Mouse (Mus musculus) kidney, postnatal 25 days (tissue): ENCODE results near the gene Esrp2.

Experiments used
- DNase-seq, 2 experiments: peaks; one replicate each; pipeline ENCODE4 v3.0.0; 2021; ENCODE audit warnings: mixed read lengths in 2 of 2

Gene Esrp2

DNA sequence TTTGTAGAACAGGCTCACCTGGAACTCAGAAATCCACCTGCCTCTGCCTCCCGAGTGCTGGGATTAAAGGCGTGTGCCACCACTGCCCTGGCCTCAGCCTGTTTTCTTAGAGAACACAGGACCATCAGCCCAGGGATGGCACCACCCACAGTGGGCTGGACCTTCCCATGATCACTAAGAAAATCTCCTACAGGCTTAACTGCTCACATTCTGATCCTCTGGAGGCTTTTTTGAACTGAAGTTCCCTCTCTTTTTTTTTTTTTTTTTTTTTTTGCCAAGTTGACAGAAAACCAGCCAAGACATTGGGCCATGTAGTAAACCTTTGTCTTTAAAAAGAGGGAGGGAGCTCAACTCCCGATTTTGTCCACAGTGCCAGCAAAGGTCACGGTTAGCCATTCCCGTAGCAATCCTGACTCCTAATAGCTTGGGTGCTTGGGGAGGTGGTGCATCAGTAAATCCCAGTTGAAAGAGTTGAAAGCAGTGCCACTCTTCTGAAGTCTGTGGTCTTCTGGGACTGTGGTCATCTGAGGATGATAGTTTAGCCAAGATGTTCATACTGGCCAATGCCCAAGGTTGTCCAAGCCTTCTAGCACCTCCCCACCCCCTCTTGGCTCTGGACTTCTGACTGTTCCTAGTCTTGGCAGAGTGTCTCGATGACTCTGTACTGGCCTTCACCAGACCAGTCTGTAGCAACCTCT is 11.2 kb upstream of the Esrp2 start:
- peak in 1 of 2 experiments; percentile 34 for DNase-seq

DNA sequence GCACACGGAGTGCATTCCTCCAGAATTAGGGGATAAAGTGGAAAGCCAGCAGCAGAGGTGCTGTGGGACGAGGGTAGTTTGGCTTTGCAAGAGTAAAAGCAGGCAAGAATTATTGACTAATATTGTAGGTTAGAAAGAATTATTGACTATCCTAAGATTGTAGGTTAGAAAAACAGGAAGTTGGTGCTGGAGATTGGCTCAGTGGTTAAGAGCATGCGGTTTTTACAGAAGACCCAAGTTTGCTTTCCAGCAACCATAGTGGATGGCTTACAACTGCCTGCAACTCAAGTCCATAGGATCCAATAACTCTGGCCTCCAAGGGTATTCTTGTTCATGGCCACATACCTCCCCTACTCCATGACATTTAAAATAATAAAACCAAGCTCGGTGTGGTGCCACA is 9.2 kb upstream of the Esrp2 start:
- DNase-seq, result no peak

- no peak for DNase-seq
These were observed 8.6 kb upstream of the Esrp2 start for GRCm38 (mm10) chr8:106145331-106145730.

DNA sequence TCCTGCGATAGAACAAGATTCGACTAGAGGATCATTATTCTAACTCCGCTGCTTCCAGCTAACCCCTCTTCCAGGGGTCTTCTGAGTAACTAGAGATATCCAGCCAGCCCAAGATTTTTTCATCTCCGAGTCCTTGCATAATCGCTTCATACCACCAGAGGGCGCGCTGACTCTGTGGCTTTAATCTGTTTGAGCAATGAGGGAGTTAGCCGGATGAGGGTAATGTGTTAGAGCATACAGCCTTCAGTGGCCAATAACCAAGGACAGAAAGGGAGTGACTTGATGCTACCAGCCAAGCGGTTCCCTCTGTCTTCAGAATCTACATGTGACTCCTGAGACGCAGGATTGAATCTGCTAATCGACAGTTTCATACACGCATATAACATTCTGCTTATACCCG is 4.0 kb upstream of the Esrp2 start:
- DNase-seq, result peak; percentile 81 to 88

DNA sequence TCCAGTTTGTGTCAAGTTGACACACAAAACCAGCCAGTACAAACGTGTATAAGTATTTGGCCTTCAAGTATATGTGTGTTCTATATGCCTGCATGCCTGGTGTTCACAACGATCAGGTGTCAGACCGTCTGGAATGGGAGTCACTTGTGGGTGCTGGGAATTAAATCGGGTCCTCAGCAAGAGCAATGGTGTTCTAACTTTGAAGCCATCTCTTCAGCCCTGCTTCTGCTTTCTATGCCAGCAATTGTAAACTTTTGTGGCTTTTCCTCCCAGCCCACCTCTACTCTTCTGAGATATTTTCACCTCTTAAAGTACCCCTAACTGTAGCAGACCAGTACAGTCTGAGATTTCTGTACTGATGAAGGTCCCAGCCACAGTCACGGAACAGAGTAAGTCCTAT is 3.4 kb upstream of the Esrp2 start:
- DNase-seq, result no peak

DNA sequence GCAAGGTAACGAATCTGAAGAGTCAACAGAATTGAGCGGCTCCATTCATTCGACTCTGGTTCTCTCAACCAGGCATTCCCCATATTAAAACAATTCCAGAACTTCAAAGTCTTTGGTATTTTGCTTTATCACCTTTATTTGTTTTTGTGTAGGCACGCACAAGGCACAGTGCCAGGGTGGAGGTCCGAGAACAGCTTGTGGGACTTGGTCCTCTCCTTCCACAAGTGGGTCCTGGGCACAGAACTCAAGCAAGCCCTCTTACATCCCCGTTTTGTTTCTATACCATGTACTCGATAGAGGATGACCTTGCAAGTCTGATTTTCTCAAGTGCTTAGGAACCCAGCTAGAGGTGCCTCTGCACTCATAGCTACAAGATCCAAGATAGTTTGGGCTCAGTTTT is 1.8 kb upstream of the Esrp2 start:
- no peak for DNase-seq

DNA sequence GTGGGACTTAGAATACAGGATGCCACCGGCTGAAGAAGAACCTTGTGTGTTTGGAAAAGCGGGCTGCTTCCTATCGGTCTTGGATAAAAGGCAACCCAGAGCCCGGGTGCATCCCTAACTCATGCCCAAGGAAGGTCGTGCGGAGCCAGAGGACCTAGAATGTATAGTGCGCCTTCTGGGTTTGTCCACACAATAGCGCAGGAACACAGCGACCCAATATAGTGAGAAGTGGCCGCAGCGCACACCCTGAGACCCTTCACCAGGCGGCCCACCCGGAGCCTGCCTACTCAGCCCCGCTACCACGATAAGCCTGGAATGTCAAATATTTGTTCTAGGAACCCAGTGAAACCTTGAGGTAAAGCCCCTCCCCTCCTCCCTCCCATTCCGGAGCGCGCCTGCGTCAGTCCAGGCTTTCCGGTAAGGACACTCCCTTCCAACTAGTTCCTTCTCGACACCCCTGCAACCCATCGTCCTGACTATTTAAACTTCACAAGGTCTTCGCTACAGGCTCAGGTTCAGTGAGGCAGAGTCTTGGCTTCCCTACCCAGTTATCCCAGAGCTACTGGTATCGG is 1.2 kb upstream of the Esrp2 start:
- peak; percentile 80 to 88 for DNase-seq

DNA sequence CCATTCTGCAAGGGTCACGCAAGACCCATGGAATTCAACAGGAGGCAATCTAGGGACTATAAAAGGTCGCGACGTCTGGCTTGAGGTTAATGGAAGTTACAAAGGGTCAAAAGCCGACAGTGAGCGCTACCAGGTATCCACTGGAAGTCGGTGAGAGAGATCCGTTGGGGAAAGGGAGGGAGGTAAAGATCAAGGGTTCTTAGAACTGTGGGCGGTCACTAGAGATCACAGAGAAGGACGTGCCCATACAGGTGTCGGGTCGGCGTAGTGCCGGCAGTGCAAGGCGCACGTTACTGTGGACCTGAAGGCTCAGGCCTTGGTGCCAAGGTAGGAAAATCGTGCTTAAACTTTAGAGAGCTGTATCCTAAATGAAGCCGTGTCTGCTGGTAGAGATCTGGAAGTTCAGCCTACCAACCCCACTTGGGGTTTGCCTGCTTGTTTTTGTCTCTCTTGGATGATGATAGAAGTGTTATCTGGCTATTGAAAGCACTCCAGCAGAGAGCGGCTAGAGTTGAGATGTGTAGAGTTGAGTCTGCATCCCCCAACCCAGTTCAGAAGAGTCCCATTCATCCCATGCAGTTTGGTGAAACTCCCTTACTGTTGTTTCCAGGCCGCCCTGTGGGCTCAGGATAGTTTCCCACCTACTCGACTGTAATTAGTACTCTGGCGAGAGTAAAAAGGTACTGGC is 588 bp upstream of the Esrp2 start:
- DNase-seq, result peak; percentile 27 to 70

DNA sequence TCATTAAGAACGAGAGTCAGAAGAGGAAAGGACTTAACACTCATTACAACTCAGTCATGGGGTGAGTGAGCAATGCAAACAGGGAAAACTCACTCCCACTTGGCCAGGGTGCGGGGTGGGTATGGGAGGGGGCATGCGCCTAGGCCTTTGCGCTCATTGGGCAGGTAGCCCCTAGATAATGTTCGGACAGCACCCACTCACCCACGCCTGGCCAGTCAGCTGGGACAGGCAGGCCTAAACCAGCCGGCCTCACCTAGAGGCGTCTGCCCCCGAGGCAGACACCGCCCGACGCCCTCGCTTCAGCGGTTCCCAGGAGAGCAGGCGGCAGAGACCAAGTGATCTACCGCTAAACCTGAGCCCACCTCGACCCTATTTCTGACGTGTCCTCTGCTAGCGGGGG is 1.1 kb downstream of the Esrp2 start:
- DNase-seq, result peak; percentile 46 to 87

DNA sequence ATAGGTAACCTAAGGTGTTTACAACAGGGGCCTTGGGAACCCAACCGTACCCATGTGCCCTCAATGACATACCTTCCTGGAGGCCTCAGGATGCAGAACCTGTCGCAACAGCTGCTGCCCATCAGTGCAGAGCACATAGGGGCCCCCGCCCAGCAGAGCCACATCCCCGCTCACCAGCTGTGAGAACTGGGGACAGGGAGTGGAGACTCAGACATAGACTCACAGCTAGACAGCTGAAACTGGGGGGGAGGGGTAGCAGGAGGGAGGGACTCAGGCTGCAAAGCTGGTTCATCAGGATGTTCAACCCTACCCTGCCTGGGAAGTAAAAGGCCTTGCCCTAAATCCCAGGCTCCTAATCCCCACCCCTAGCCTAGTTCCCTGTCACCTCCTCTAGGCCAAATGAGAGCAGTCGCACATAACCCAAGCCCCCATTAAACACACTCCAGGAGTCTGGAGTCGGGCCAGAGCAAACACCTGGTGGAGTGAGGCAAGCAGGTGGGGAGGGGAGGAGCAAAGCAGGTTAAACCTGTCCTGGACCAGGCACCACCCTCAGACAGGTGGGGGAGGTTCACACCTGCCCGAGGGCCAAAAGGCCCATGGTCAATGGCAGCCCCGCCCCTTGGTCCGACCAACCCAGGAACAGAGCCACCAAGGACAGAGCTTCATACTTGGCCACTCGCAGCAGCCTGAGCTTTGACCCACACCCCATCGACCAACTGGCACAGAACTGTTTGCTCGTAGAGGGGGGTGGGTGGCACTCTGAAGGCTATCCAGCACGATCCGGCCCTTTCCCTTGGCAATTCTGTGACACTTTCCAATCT is 1.8 kb downstream of the Esrp2 start:
- peak; percentile 94 to 99 for DNase-seq

DNA sequence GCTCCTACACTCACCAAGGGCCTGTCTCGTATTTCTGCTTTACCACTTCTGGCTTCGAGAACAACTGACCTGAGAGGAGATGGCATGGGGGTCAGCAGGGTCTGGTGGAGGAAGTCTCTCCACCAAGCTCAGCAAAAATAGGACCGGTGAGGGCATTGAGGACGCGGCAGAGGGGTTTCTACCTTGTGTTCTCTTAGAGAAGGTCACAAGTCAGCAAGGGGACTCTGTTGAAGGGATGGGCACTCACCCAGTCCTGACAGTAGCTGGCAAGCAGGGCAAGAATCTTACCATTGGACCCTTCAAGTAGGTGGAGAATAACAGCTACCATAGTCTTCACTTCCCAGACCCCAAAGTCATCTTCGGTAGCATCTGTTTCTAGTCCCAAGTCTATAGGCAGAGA is 2.8 kb downstream of the Esrp2 start:
- DNase-seq, result peak in 1 of 2 experiments; percentile 45

DNA sequence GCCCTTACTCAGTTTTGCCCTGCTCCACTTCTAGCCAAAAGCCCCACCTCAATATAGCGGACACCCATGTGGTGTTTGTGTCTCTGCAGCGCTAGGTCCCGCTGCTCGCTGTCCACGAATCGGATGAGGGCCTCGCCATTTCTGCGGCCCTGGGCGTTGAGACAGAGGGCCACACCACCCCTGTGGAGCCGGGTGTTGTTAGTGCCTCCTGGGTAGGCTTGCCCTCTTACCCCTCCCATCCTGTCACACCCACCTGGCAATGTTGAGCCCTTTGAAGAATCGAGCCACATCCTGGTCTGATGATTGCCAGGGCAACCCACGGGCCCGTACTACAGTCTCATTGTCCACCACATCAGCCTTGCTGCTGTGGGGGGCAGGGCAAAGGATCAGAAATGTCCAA is 3.2 kb downstream of the Esrp2 start:
- DNase-seq, result peak in 1 of 2 experiments; percentile 48

GRCm38 (mm10) chr8:106132356-106132755 is 4.4 kb downstream of the Esrp2 start:
- no peak for DNase-seq

DNA sequence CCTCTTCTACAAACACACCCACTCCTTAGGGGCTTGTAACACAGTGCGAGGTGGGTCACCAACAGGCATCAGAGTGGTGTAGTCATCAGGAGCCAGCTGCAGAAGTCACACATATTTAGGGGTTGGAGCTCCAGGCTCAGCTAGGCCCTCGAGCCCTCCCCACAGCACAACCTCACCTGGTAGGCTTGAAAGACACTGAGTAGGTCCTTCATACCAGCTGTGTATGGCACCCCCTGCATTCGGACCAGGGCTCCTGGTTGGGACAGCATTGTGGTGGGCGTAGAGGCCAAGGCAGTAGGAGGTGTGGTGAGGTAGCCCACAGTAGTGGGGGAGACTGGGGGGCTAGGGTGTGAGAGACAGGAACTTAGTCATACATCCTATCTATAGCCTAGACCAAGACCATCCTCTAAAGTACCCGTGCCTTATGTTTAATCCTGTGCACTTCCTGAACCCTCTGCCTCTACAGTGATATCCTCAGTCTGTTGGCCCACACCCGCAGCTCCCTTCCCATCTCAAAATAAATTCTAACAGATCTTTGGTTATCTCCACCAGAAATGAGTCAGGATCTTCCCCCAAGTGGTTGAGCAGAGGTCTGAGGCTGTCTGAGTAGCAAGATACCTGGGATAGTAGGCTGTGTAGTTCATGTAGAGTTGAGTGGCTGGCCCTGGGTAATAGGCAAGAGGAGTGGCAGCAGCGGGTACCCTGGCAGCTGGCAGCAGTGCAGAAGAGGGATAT is 5.1 kb downstream of the Esrp2 start:
- no peak for DNase-seq

DNA sequence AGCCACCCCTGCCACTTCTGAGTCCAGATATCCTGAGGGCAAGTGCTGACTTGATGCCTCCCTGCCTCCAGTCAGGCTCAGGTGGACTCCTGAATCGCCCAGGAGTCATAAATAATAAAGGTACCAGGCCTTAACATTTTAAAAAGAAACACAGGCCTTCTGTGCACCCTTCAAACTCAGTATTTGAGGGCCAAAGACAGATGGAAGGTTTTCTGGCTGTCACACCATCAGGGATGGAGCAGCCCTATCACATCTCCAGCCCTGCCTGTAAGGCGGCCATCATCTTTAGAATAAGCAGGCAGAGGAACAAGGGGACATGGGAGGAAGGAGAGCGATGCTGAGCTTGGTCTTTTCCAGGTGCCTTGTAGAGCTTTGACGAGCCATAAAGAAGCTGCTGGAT is 5.8 kb downstream of the Esrp2 start:
- DNase-seq, result no peak

- peak in 1 of 2 experiments; percentile 34 for DNase-seq
These were observed 6.3 kb downstream of the Esrp2 start for GRCm38 (mm10) chr8:106130505-106130904.

DNA sequence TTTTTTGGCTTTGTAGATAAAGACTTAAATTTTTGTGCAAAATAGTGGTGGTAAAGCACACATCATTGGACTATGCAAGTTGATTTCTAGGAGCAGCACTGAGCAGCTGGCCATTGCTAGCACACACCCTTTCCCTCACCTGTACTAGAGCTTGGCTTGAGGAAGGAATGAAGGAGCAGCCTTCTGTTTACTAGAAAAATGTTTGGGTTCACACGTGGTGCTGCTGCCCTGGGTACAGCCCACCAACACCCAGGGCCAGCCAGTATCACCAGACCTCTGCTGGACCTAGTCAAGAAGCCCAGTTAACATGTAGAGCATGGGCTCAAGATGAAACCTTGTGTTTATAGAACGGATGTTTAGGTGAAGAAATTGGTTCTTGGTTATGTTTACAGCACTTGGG is 6.8 kb downstream of the Esrp2 start:
- peak in 1 of 2 experiments; percentile 48 for DNase-seq

GRCm38 (mm10) chr8:106129232-106129930 is 7.4 kb downstream of the Esrp2 start:
- peak in 1 of 2 experiments; percentile 54 for DNase-seq

DNA sequence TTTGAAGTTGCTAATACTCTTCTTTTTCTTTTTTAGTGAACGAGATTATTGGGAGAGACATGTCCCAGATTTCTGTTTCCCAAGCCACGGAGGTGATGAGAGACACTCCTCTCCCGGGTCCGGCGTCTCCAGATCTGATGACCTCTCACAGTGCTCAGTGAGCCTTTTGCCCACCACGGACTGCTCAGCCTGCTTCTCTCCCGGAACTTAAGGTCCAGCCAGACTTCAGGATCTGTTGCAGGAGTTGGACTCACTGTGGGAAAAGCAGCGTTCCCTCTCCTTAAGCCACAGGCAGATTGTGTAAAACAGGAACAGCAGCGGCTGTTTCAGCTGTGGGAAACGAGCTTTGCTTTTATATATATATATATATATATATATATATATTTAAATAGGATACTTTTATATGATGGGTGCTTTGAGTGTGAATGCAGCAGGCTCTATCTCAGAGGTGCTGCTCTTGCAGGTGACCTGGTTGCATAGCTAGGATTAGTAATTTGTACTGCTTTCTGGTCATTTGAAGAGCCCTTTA is 8.8 kb downstream of the Esrp2 start:
- DNase-seq, result peak; percentile 31 to 64

- no peak for DNase-seq
These were observed 9.7 kb downstream of the Esrp2 start for GRCm38 (mm10) chr8:106127054-106127453.

GRCm38 (mm10) chr8:106126055-106126454 is 10.7 kb downstream of the Esrp2 start:
- DNase-seq, result no peak

- DNase-seq, result no peak
These were observed 13.3 kb downstream of the Esrp2 start for GRCm38 (mm10) chr8:106123443-106123842.
